Mouse (Mus musculus) cerebellum, adult 11-12 months (tissue): ENCODE results near the gene Svip.

Experiments
- DNase-seq: peaks from one replicate; pipeline ENCODE4 v3.0.0; 2022

The Svip gene

DNA sequence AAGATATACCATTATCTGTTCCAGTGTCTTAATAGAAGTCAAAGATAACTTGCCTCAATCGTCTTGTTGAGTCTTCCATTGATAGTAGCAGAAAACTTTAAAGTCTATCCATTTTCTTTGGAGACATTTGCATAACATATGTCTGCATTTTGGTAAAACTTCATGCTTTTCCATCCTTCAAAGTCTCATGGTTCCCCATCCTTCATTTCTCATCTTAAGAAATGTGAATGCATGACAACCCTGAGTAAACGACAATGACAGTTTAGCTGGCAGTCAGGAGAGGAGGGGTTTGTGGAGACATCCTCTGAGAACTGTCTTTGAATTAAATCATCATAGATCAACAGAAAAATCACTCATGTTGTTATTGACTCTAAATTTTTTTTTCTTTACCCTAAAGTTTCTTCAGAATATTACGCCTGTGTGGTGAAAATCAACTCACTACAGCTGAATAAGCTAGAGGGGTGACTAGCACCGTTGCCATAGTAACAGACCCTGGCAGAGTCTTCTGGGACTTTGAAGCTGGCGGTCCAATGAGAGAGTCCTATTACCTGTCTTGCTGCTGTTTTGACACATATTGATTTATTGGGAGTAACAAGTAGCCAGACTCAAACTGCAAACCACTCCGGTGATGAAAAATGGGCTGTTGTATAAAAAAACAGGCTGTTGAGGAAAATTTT, 45.0 kb downstream of the Svip start:
- no peak for DNase-seq

DNA sequence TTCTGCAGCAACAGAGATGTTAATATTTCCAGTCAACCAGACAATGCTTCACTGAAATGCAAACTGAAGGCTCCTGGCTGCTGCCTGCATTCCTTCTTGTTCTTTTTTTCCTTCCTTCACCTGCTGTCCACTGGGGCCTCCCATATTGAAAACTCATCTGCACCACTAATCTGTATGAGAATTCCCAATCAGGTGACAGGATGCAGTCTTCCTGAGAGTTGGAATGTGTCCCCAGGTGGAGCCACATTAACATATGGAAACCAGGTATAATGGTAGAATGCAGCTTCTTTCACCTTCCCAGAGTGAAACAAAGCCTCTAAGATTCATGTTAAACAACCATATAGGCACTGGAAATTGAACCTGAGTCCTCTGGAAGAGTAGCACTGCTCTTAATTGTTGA, 48.1 kb downstream of the Svip start:
- no peak for DNase-seq

DNA sequence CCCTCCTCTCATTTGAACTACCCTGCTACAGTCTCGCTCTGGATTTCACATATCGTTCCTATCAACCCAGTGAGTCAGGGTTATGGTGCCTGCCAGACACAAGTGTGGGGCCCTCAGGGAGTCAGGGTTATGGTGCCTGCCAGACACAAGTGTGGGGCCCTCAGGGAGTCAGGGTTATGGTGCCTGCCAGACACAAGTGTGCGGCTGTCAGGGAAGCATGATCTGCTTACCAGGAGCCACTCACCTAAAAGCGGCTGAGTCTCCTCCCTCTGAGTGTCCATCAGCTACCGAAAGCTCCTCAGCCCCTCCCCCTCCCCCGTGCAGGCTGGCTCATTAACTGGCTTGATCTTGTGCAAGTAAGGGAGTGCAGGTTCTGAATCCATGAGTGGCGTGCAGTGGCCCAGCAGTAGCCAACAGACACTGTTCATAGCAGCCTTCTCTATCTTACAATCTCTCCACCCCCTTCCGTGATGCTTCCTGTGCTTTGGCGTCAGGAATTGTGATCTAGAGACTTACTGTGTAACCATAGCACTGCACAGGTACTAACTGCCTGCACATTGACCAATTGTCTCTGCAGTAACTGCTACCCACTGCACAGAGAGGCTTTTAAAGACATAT, 50.3 kb downstream of the Svip start:
- DNase-seq, result no peak
